Mouse (Mus musculus): ENCODE measurements at regions not wholly inside any gene's neighbourhood (a gene's known extent, or its start where the extent isn't known, plus 50 kb on each side); places are given as distances from the start of the nearest gene placed in this dataset.
A peak's percentile ranks its signal among the peaks of the same experiment; 100 is the strongest.

GRCm38 (mm10) chr13:37678251-37678650 lies 99.9 kb upstream of the Rreb1 start:
- H3K27me3 ChIP-seq (ENCODE audit: control insufficient read depth, insufficient read depth, low read length, poor library complexity, severe bottlenecking): no peaks in the 10 kb centered on the region

GRCm38 (mm10) chr13:37678772-37679171 lies 99.4 kb upstream of the Rreb1 start:
- no peak for DNase-seq (ENCODE audit: low read depth, low spot score)
- no peaks in the 10 kb centered on the region for H3K36me3 ChIP-seq (ENCODE audit: control insufficient read depth, insufficient read depth, low read length, poor library complexity, severe bottlenecking)
- no peaks in the 10 kb centered on the region for H3K27me3 ChIP-seq (ENCODE audit: control insufficient read depth, insufficient read depth, low read length, poor library complexity, severe bottlenecking)

More at GRCm38 (mm10) chr13:37678251-37678650, 99.9 kb upstream of the Rreb1 start:
- no peaks in the 10 kb centered on the region for H3K36me3 ChIP-seq (ENCODE audit: control insufficient read depth, insufficient read depth, low read length, poor library complexity, severe bottlenecking)
- DNase-seq (ENCODE audit: low read depth, low spot score): no peak

- H3K36me3 ChIP-seq (ENCODE audit: control insufficient read depth, insufficient read depth, low read length, poor library complexity, severe bottlenecking): no peaks in the 10 kb centered on the region
- H3K27me3 ChIP-seq (ENCODE audit: control insufficient read depth, insufficient read depth, low read length, poor library complexity, severe bottlenecking): no peaks in the 10 kb centered on the region
- DNase-seq (ENCODE audit: low read depth, low spot score): no peak
Measured at GRCm38 (mm10) chr13:37680837-37681619, 97.2 kb upstream of the Rreb1 start.

- Histone ChIP-seq H3K27me3 (ENCODE audit: control insufficient read depth, insufficient read depth, low read length, poor library complexity, severe bottlenecking) (no peaks in the 10 kb centered on the region), H3K36me3 (ENCODE audit: control insufficient read depth, insufficient read depth, low read length, poor library complexity, severe bottlenecking) (no peaks in the 10 kb centered on the region)
- no peak for DNase-seq (ENCODE audit: low read depth, low spot score)
Measured at GRCm38 (mm10) chr13:37683045-37683679, 95.0 kb upstream of the Rreb1 start.

GRCm38 (mm10) chr13:37685617-37686016 lies 92.6 kb upstream of the Rreb1 start:
- Histone ChIP-seq H3K27me3 (ENCODE audit: control insufficient read depth, insufficient read depth, low read length, poor library complexity, severe bottlenecking) (no peaks in the 10 kb centered on the region), H3K36me3 (ENCODE audit: control insufficient read depth, insufficient read depth, low read length, poor library complexity, severe bottlenecking) (no peaks in the 10 kb centered on the region)
- no peak for DNase-seq (ENCODE audit: low read depth, low spot score)

- DNase-seq (ENCODE audit: low read depth, low spot score): peak; percentile 42
- no peaks in the 10 kb centered on the region for H3K36me3 ChIP-seq (ENCODE audit: control insufficient read depth, insufficient read depth, low read length, poor library complexity, severe bottlenecking)
- no peaks in the 10 kb centered on the region for H3K27me3 ChIP-seq (ENCODE audit: control insufficient read depth, insufficient read depth, low read length, poor library complexity, severe bottlenecking)
Measured at GRCm38 (mm10) chr13:37686109-37686508, 92.1 kb upstream of the Rreb1 start.

GRCm38 (mm10) chr13:37689127-37689777 lies 88.9 kb upstream of the Rreb1 start:
- Histone ChIP-seq H3K27me3 (ENCODE audit: control insufficient read depth, insufficient read depth, low read length, poor library complexity, severe bottlenecking) (no peaks in the 10 kb centered on the region), H3K36me3 (ENCODE audit: control insufficient read depth, insufficient read depth, low read length, poor library complexity, severe bottlenecking) (no peaks in the 10 kb centered on the region)
- no peak for DNase-seq (ENCODE audit: low read depth, low spot score)

GRCm38 (mm10) chr13:37691855-37692445 lies 86.2 kb upstream of the Rreb1 start:
- no peaks in the 10 kb centered on the region for H3K36me3 ChIP-seq (ENCODE audit: control insufficient read depth, insufficient read depth, low read length, poor library complexity, severe bottlenecking)
- H3K27me3 ChIP-seq (ENCODE audit: control insufficient read depth, insufficient read depth, low read length, poor library complexity, severe bottlenecking): no peaks in the 10 kb centered on the region
- peak; percentile 38 for DNase-seq (ENCODE audit: low read depth, low spot score)

GRCm38 (mm10) chr13:37693617-37694016 lies 84.6 kb upstream of the Rreb1 start:
- Histone ChIP-seq H3K36me3 (ENCODE audit: control insufficient read depth, insufficient read depth, low read length, poor library complexity, severe bottlenecking) (no peaks in the 10 kb centered on the region), H3K27me3 (ENCODE audit: control insufficient read depth, insufficient read depth, low read length, poor library complexity, severe bottlenecking) (no peaks in the 10 kb centered on the region)
- DNase-seq (ENCODE audit: low read depth, low spot score): no peak

GRCm38 (mm10) chr13:37704475-37704874 lies 73.7 kb upstream of the Rreb1 start:
- DNase-seq (ENCODE audit: low read depth, low spot score): no peak
- Histone ChIP-seq H3K36me3 (ENCODE audit: control insufficient read depth, insufficient read depth, low read length, poor library complexity, severe bottlenecking) (no peaks in the 10 kb centered on the region), H3K27me3 (ENCODE audit: control insufficient read depth, insufficient read depth, low read length, poor library complexity, severe bottlenecking) (no peaks in the 10 kb centered on the region)

- DNase-seq (ENCODE audit: low read depth, low spot score): no peak
- H3K36me3 ChIP-seq (ENCODE audit: control insufficient read depth, insufficient read depth, low read length, poor library complexity, severe bottlenecking): no peaks in the 10 kb centered on the region
- H3K27me3 ChIP-seq (ENCODE audit: control insufficient read depth, insufficient read depth, low read length, poor library complexity, severe bottlenecking): no peaks in the 10 kb centered on the region
Measured at GRCm38 (mm10) chr13:37705482-37705881, 72.7 kb upstream of the Rreb1 start.

GRCm38 (mm10) chr13:37710913-37711312 lies 67.3 kb upstream of the Rreb1 start:
- Histone ChIP-seq H3K27me3 (ENCODE audit: control insufficient read depth, insufficient read depth, low read length, poor library complexity, severe bottlenecking) (no peaks in the 10 kb centered on the region), H3K36me3 (ENCODE audit: control insufficient read depth, insufficient read depth, low read length, poor library complexity, severe bottlenecking) (no peaks in the 10 kb centered on the region)
- peak; percentile 14 for DNase-seq (ENCODE audit: low read depth, low spot score)

- H3K36me3 ChIP-seq (ENCODE audit: control insufficient read depth, insufficient read depth, low read length, poor library complexity, severe bottlenecking): no peaks in the 10 kb centered on the region
- no peak for DNase-seq (ENCODE audit: low read depth, low spot score)
- H3K27me3 ChIP-seq (ENCODE audit: control insufficient read depth, insufficient read depth, low read length, poor library complexity, severe bottlenecking): no peaks in the 10 kb centered on the region
Measured at GRCm38 (mm10) chr13:37712908-37713496, 65.2 kb upstream of the Rreb1 start.

GRCm38 (mm10) chr13:37715058-37715712 lies 63.0 kb upstream of the Rreb1 start:
- no peaks in the 10 kb centered on the region for H3K27me3 ChIP-seq (ENCODE audit: control insufficient read depth, insufficient read depth, low read length, poor library complexity, severe bottlenecking)
- H3K36me3 ChIP-seq (ENCODE audit: control insufficient read depth, insufficient read depth, low read length, poor library complexity, severe bottlenecking): no peaks in the 10 kb centered on the region
- DNase-seq (ENCODE audit: low read depth, low spot score): no peak

Measured in splenic B cell, adult 2 months (primary cell).